Mouse (Mus musculus) liver, embryonic 15.5 days (tissue): ENCODE results near the gene Olfr155. TPM values are rescaled to one million over a fixed set of nuclear protein-coding genes. Genes with fewer than 3 reads are reported as not detected.

Experiments
- ATAC-seq: fragments of 200-750 bp; cut with Nextera tagmentation; 2 replicates; pipeline ENCODE4 v1.8.0; 2017; ENCODE audit warnings: moderate number of reproducible peaks, mild to moderate bottlenecking, moderate library complexity; ENCODE audit not compliant: insufficient read depth
- H3K27ac ChIP-seq: fragments of 300-500 bp; sonication (generic); replicated peaks from 2 replicates; pipeline ENCODE4 v1.5.1; 2015; ENCODE audit warnings: mild to moderate bottlenecking, inconsistent platforms
- H3K27me3 ChIP-seq: fragments of 300-500 bp; sonication (generic); 2 replicates; pipeline ENCODE4 v1.6.1; 2015; ENCODE audit warnings: mild to moderate bottlenecking, inconsistent platforms
- H3K36me3 ChIP-seq: fragments of 300-500 bp; sonication (generic); replicated peaks from 2 replicates; pipeline ENCODE4 v1.6.1; 2015; ENCODE audit warnings: moderate library complexity, mild to moderate bottlenecking, inconsistent platforms
- H3K4me1 ChIP-seq: fragments of 300-500 bp; sonication (generic); replicated peaks from 2 replicates; pipeline ENCODE4 v1.6.1; 2015; ENCODE audit warnings: inconsistent platforms
- H3K4me2 ChIP-seq: fragments of 300-500 bp; sonication (generic); 2 replicates; pipeline ENCODE4 v1.6.1; 2015; ENCODE audit warnings: moderate library complexity, mild to moderate bottlenecking, inconsistent platforms
- H3K4me3 ChIP-seq: fragments of 300-500 bp; sonication (generic); replicated peaks from 2 replicates; pipeline ENCODE4 v1.5.1; 2015; ENCODE audit warnings: mild to moderate bottlenecking, inconsistent platforms
- H3K9ac ChIP-seq: fragments of 300-500 bp; sonication (generic); 2 replicates; pipeline ENCODE4 v1.6.1; 2015; ENCODE audit warnings: moderate library complexity, mild to moderate bottlenecking, inconsistent platforms
- H3K9me3 ChIP-seq: fragments of 300-500 bp; sonication (generic); replicated peaks from 2 replicates; pipeline ENCODE4 v1.6.1; 2016; ENCODE audit warnings: inconsistent platforms
- WGBS: fragments of 180-500 bp; shearing (Covaris S2); methylation state at CpG from one replicate; pipeline ENCODE4 v1.1.7; 2015; ENCODE audit warnings: mixed read lengths; ENCODE audit not compliant: insufficient replicate concordance; 5-methylcytosine and 5-hydroxymethylcytosine counted together
- polyA plus RNA-seq: library from polyadenylated mRNA; unstranded; fragments of >200 nt; fragmentation: Nextera tagmentation; extraction: Ambion mirVana; gene quantifications from 2 replicates; pipeline ENCODE4 v1.2.1, GENCODE M21; 2015

The Olfr155 gene
- polyA plus RNA-seq, result not detected in 2 replicates

- no peak for ATAC-seq
- no peak within 1 kb of the TSS for H3K4me3 ChIP-seq
Measured at GRCm38 (mm10) chr4:43851265-43851664, at the start of gene Olfr155. Gene Olfr155, plus strand, starts transcription at chr4:43851565.

DNA sequence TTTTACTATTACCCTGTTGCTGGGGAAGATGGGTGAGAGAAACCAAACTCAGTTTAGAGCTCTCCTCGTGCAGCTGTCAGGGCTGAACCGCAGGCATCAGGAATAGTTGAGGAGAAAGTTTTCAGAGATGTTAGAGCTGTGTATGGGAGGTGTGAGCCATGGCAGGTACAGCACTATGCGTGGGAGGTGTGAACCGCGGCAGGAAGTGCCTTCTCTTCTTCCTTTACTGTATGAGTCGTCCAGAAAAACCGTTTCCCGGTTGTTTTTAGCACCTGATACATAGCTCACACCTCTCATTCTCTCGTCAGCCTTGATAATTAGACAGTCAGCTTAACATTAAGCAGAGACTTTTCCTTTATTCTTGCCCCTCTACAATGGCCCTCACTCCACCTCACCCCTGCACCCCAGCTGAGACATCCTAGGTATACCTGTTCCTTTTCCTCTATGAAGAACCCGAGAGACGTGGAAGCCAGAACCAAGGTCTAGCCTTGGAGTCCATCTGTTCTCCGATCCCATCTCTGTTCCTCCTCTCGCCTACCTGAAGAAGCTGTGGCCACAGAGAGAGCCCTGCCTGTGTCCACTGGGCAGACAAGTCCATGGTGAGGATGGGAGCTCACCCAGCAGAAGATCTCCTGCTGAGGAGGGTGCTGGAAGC is 28.3 kb upstream of the Olfr155 start:
- Histone ChIP-seq H3K9ac (no peak overlapping the region), H3K4me2 (no peak overlapping the region), H3K27ac (no peak overlapping the region), H3K4me1 (no peaks in the 10 kb centered on the region), H3K9me3 (no peaks in the 10 kb centered on the region), H3K36me3 (no peaks in the 10 kb centered on the region), H3K4me3 (no peak overlapping the region), H3K27me3 (no peaks in the 10 kb centered on the region)
- WGBS, result 51% methylated on average over 13 of the region's 13 CpGs
- no peak for ATAC-seq

More at GRCm38 (mm10) chr4:43851265-43851664, at the start of gene Olfr155:
- H3K9ac ChIP-seq, result no peak within 1 kb of the TSS
- H3K36me3 ChIP-seq, result no peaks in the 10 kb centered on the region
- H3K9me3 ChIP-seq, result no peaks in the 10 kb centered on the region
- no peak within 1 kb of the TSS for H3K4me2 ChIP-seq
- no peaks in the 10 kb centered on the region for H3K27me3 ChIP-seq
- WGBS, result 70% methylated on average over 6 of the region's 6 CpGs
- H3K27ac ChIP-seq, result no peak within 1 kb of the TSS
- H3K4me1 ChIP-seq, result no peaks in the 10 kb centered on the region

DNA sequence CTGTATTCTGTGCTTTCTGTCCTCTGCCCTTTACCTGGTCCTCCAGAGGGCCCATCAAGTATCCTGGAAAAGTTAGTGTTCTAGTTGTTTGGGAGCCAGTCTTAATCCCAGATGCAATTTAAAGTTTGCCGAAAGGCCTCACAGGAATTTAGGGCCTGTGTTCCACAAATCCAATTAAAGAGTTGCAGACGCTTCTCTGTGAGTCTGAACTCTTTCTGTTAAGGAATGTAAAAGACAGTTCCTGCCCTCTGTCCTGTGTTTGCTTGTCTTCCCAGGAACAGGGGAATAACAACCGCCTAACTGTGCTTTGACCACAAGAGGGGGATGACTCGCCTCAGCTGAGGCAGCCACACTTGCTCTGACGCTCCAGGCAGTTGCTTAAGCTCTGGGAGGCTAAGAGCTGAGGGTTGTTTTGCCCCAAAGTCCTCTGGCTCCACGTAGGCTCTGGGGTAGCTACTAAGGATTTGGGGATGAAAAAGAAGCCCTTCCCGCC is 27.5 kb upstream of the Olfr155 start, which contains the start of gene Olfr156:
TSS of gene Olfr156 (minus strand) at position 51 of the 493 bp plus-strand sequence.
- WGBS, result 24% methylated on average over 7 of the region's 7 CpGs
- no peak for ATAC-seq
- H3K27ac ChIP-seq, result no peak within 1 kb of the TSS

GRCm38 (mm10) chr4:43828806-43829205 is 22.6 kb upstream of the Olfr155 start:
- H3K4me2 ChIP-seq, result no peak overlapping the region
- H3K9ac ChIP-seq, result no peak overlapping the region
- H3K4me1 ChIP-seq, result no peaks in the 10 kb centered on the region
- H3K9me3 ChIP-seq, result no peaks in the 10 kb centered on the region
- H3K4me3 ChIP-seq, result no peak overlapping the region
- 77% methylated on average over 4 of the region's 4 CpGs for WGBS
- H3K27ac ChIP-seq, result no peak overlapping the region
- no peak for ATAC-seq
- H3K27me3 ChIP-seq, result no peaks in the 10 kb centered on the region
- no peaks in the 10 kb centered on the region for H3K36me3 ChIP-seq

More for the DNA sequence above, 27.5 kb upstream of the Olfr155 start, which contains the start of gene Olfr156:
- H3K9me3 ChIP-seq, result no peaks in the 10 kb centered on the region
- no peaks in the 10 kb centered on the region for H3K36me3 ChIP-seq
- H3K4me2 ChIP-seq, result no peak within 1 kb of the TSS
- no peaks in the 10 kb centered on the region for H3K4me1 ChIP-seq
- no peak within 1 kb of the TSS for H3K4me3 ChIP-seq
- H3K27me3 ChIP-seq, result no peaks in the 10 kb centered on the region
- H3K9ac ChIP-seq, result no peak within 1 kb of the TSS

DNA sequence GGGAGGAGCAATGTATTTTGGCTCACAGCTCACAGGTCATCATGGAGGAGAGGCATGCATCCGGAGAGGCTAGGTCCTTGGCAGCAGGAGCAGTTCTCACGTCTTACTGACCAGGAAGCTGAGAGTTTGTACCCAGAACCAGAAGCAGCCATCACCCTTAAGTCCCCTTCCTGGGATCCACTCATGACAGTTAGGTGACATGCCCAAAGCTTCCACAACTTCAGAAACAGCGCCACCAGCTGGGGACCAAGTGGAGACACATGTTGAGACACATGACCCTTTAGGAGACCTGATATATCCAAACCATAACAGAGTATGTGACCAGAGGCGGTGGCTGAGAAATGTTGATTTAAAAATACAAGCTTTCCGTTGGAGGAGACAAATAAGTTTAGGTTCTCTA is 19.3 kb upstream of the Olfr155 start:
- ATAC-seq, result no peak
- WGBS, result 58% methylated on average over 5 of the region's 5 CpGs
- H3K4me3 ChIP-seq, result no peak overlapping the region
- H3K4me1 ChIP-seq, result no peaks in the 10 kb centered on the region
- no peaks in the 10 kb centered on the region for H3K36me3 ChIP-seq
- H3K27me3 ChIP-seq, result no peaks in the 10 kb centered on the region
- no peaks in the 10 kb centered on the region for H3K9me3 ChIP-seq
- H3K9ac ChIP-seq, result no peak overlapping the region
- no peak overlapping the region for H3K27ac ChIP-seq
- H3K4me2 ChIP-seq, result no peak overlapping the region

DNA sequence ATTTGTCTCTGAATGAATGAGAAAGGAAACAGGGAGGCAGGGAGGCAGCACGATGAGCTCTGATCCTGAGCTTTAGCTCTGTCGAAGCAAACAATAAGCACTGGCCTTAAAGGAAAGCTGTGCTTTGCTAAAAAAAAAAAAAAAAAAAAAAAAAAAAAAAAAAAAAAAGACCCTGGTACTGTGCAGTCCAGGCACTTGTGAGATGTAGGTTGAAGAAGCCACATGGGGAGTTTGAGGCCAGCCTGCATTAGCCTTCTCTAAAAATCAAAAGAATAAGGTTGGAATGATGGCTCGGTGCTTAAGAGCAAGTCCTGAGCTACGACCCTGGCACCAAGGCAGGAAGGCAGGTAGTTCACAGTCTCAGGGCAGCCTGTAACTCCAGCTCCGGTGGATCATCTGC is 17.6 kb upstream of the Olfr155 start:
- Histone ChIP-seq H3K4me3 (no peak overlapping the region), H3K9ac (no peak overlapping the region), H3K4me1 (no peaks in the 10 kb centered on the region), H3K4me2 (no peak overlapping the region), H3K27ac (no peak overlapping the region), H3K36me3 (no peaks in the 10 kb centered on the region), H3K9me3 (no peaks in the 10 kb centered on the region), H3K27me3 (no peaks in the 10 kb centered on the region)
- 56% methylated on average over 5 of the region's 5 CpGs for WGBS
- no peak for ATAC-seq

DNA sequence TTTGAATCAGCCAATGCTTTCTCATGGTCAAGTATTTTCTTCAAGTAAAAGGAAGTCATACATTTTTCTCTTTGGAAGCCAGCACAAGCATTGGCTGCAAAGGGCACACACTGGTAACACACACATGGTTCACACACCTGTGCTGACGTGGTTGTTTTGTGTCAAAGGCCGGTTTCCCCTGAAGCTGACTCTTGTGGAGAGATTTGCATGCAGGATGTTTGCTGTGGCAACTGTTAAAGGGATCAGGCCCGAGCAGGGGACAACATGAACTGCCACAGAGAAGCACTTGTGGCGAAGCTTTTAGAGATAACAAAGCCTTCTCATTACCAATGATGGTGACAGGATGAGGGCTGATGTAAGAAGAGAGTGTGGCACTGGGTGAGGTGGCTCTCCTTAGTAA is 16.6 kb upstream of the Olfr155 start:
- Histone ChIP-seq H3K4me1 (no peaks in the 10 kb centered on the region), H3K27me3 (no peaks in the 10 kb centered on the region), H3K27ac (no peak overlapping the region), H3K4me3 (no peak overlapping the region), H3K9ac (no peak overlapping the region), H3K4me2 (no peak overlapping the region), H3K9me3 (no peaks in the 10 kb centered on the region), H3K36me3 (no peaks in the 10 kb centered on the region)
- 25% methylated on average over 4 of the region's 4 CpGs for WGBS
- no peak for ATAC-seq

- no peak overlapping the region for H3K4me3 ChIP-seq
- H3K4me1 ChIP-seq, result no peaks in the 10 kb centered on the region
- no peaks in the 10 kb centered on the region for H3K9me3 ChIP-seq
- ATAC-seq, result no peak
- H3K9ac ChIP-seq, result no peak overlapping the region
- no peaks in the 10 kb centered on the region for H3K27me3 ChIP-seq
- WGBS, result 51% methylated on average over 3 of the region's 3 CpGs
- no peak overlapping the region for H3K27ac ChIP-seq
- H3K36me3 ChIP-seq, result no peaks in the 10 kb centered on the region
- no peak overlapping the region for H3K4me2 ChIP-seq
Measured at GRCm38 (mm10) chr4:43838326-43838725, 13.0 kb upstream of the Olfr155 start.

- no peak within 1 kb of the TSS for H3K27ac ChIP-seq
- H3K36me3 ChIP-seq, result no peaks in the 10 kb centered on the region
- no peaks in the 10 kb centered on the region for H3K9me3 ChIP-seq
- 29% methylated on average over 1 of the region's 1 CpGs for WGBS
- no peak within 1 kb of the TSS for H3K4me2 ChIP-seq
- H3K27me3 ChIP-seq, result no peaks in the 10 kb centered on the region
- no peaks in the 10 kb centered on the region for H3K4me1 ChIP-seq
- ATAC-seq, result no peak
- no peak within 1 kb of the TSS for H3K9ac ChIP-seq
- no peak within 1 kb of the TSS for H3K4me3 ChIP-seq
Measured at GRCm38 (mm10) chr4:43840101-43840500, 11.3 kb upstream of the Olfr155 start, which contains the start of gene Olfr157. Gene Olfr157, minus strand, starts transcription at chr4:43840201.

DNA sequence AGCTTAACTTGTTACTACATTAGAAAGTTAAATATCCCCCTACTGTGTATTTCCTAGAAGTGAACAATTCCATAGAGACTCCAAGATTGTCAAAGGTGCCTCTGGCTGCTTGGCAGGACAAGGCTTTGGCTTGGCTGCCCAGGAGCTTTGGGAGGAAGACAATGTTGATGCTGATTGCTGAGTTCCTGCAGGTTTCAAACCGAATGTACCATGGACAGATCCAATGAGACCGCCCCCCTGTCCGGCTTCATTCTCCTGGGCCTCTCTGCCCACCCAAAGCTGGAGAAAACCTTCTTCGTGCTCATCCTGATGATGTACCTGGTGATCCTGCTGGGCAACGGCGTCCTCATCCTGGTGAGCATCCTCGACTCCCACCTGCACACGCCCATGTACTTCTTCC is 2.7 kb downstream of the Olfr155 start:
- no peak for ATAC-seq
- Histone ChIP-seq H3K9me3 (no peaks in the 10 kb centered on the region), H3K4me1 (no peaks in the 10 kb centered on the region), H3K4me2 (no peak overlapping the region), H3K36me3 (no peaks in the 10 kb centered on the region), H3K27me3 (no peaks in the 10 kb centered on the region), H3K9ac (no peak overlapping the region), H3K27ac (no peak overlapping the region), H3K4me3 (no peak overlapping the region)
- WGBS, result 50% methylated on average over 8 of the region's 8 CpGs

DNA sequence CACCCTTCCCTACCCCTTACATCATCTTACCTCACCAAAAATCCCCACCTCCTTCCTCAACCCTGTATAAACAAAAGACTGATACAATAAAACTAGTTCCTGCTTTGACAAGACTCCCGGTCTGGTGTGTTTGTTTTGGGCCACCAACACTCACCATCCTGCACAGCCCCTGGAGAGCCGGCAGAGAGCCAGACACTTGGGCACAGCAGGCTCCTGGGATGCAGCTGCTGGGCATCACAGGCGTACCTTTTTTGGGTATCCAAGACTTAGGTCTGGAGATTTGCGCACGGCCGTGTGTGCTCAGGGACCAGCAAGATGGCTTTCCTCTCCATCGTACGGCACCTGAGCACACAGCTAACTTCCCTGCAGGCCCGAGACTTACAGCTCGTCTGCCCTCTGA is 8.5 kb downstream of the Olfr155 start:
- no peak overlapping the region for H3K4me3 ChIP-seq
- ATAC-seq, result no peak
- H3K4me1 ChIP-seq, result no peaks in the 10 kb centered on the region
- no peak overlapping the region for H3K27ac ChIP-seq
- H3K36me3 ChIP-seq, result no peaks in the 10 kb centered on the region
- no peak overlapping the region for H3K4me2 ChIP-seq
- WGBS, result 72% methylated on average over 10 of the region's 10 CpGs
- H3K27me3 ChIP-seq, result 0 out of 2 replicates have a peak, but pooled peaks cover 3% of the 10 kb centered on the region
- no peaks in the 10 kb centered on the region for H3K9me3 ChIP-seq
- H3K9ac ChIP-seq, result no peak overlapping the region
